Mouse (Mus musculus) testis, postnatal 10 days (tissue): Measurements from ENCODE around the gene Olfr686.
A peak's percentile ranks its signal among the peaks of the same experiment; 100 is the strongest.

Experiments used
- DNase-seq: peaks from one replicate; pipeline ENCODE4 v3.0.0; 2021; ENCODE audit warnings: low spot score

Olfr686 gene

GRCm38 (mm10) chr7:105207385-105207784, at the start of gene Olfr686:
Gene Olfr686 (minus strand): TSS chr7:105207485.
- DNase-seq: no peak

- peak; percentile 51 for DNase-seq
These were observed 49.4 kb upstream of the Olfr686 start for GRCm38 (mm10) chr7:105256656-105257055.

GRCm38 (mm10) chr7:105248197-105248596, 40.9 kb upstream of the Olfr686 start:
- DNase-seq: no peak

GRCm38 (mm10) chr7:105247671-105248070, 40.4 kb upstream of the Olfr686 start:
- no peak for DNase-seq

- no peak for DNase-seq
These were observed 22.1 kb upstream of the Olfr686 start for GRCm38 (mm10) chr7:105229386-105229785.

GRCm38 (mm10) chr7:105228138-105228537, 20.9 kb upstream of the Olfr686 start:
- no peak for DNase-seq

GRCm38 (mm10) chr7:105226703-105227102, 19.4 kb upstream of the Olfr686 start:
- DNase-seq: no peak

GRCm38 (mm10) chr7:105226072-105226471, 18.8 kb upstream of the Olfr686 start:
- no peak for DNase-seq

GRCm38 (mm10) chr7:105218281-105218680, 11.0 kb upstream of the Olfr686 start:
- no peak for DNase-seq

GRCm38 (mm10) chr7:105214761-105215160, 7.5 kb upstream of the Olfr686 start:
- no peak for DNase-seq

GRCm38 (mm10) chr7:105185912-105186311, 21.4 kb downstream of the Olfr686 start, which contains the start of gene Olfr685:
Gene Olfr685 (minus strand): TSS chr7:105186012.
- DNase-seq: no peak

- DNase-seq: no peak
These were observed 36.5 kb downstream of the Olfr686 start for GRCm38 (mm10) chr7:105170773-105171172.

- DNase-seq: no peak
These were observed 43.7 kb downstream of the Olfr686 start, which contains the start of gene Olfr684 for GRCm38 (mm10) chr7:105163553-105163952. Gene Olfr684 (minus strand): TSS chr7:105163653.
